Mouse (Mus musculus) hematopoietic stem cell, adult 5-6 weeks (primary cell): ENCODE measurements around the gene Clic6. TPM values are rescaled to one million over a fixed set of nuclear protein-coding genes. Genes with fewer than 3 reads are reported as not detected.

Experiments
- ATAC-seq, 2 experiments: fragments of 125-278 bp in 1 of 2; replicated peaks in 1 of 2; 2 replicates each; pipeline ENCODE4 v1.8.0; 2016 to 2017; ENCODE audit warnings: inconsistent platforms in 2 of 2, mild to moderate bottlenecking in 2 of 2, moderate number of reproducible peaks in 2 of 2, low read depth in 1 of 2, moderate TSS enrichment in 1 of 2; ENCODE audit not compliant: low FRiP score in 2 of 2, poor library complexity in 2 of 2, severe bottlenecking in 2 of 2, insufficient read depth in 1 of 2, low TSS enrichment in 1 of 2
- total RNA-seq: library from RNA; stranded (forward); fragments of 172-1452, 232-1000 nt; gene quantifications from 2 replicates; pipeline ENCODE4 v1.2.3, GENCODE M21; 2017

The Clic6 gene
- 0.50 TPM in 1 of 2 replicates, not detected in the other for total RNA-seq

- ATAC-seq, result no peak
Measured at GRCm38 (mm10) chr16:92485436-92485835, at the start of gene Clic6. Gene Clic6, plus strand, starts transcription at chr16:92485736.

DNA sequence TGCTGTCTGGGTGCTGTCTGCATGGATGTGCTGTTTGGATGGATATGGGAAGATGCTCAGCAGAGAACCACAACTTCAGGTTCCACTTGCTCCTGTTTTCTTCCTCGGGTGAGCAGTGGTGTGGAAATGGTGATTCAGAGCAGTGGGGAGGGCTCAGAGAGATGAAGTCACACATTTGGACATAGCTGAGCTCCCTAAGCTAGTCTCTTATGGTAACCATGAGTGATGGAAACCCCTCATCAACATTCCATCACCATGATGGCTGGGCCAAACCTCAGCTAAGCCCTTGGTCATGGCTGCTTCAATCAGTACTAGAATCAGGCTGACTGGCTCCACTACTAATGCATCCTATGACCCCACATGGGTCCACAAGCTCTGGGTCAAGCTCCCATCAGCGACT lies 45.8 kb upstream of the Clic6 start:
- ATAC-seq, result no peak

GRCm38 (mm10) chr16:92440229-92440628 lies 45.3 kb upstream of the Clic6 start:
- ATAC-seq, result peak; percentile 48 to 70; a peak in 3 of 4 replicates

DNA sequence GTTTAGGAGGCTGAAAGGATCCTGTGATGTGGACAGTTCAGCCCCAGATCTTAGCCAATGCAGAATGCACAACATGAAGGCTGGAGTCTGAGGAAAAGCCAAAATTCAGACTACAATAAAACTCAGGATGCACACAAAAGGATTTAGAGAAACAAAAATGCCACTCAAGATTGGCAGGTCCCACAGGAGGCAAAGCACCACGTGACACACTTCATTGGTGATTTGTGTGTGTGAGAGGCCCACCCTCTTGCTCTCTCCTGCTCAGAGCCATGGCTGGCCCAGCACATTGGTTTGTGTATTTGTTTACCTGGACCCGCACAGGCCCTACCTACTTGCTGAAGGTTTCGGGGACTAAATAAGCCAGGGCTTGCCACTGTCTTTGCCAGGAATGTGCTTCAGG lies 44.3 kb upstream of the Clic6 start:
- no peak for ATAC-seq

- no peak for ATAC-seq
Measured at GRCm38 (mm10) chr16:92442150-92442549, 43.4 kb upstream of the Clic6 start.

DNA sequence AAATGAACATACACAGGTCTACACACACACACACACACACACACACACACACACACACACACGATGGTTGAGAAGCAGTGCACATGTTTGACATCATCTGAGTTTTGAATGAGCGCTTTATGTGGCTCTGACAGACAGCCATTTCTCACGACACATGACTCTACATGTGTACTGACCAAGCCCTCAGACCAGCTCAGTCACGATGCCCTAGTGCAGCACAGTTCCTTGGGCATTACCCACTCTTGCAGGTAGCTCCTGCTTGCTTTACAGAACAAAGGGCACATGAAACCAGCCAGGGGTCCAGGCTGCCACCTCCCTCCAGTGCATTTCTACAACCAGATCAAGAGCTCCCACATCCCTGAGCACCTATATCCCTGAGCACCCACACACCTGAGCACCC lies 42.6 kb upstream of the Clic6 start:
- no peak for ATAC-seq

GRCm38 (mm10) chr16:92443644-92444113 lies 41.9 kb upstream of the Clic6 start:
- ATAC-seq, result peak; percentile 47 to 52; a peak in 3 of 4 replicates

DNA sequence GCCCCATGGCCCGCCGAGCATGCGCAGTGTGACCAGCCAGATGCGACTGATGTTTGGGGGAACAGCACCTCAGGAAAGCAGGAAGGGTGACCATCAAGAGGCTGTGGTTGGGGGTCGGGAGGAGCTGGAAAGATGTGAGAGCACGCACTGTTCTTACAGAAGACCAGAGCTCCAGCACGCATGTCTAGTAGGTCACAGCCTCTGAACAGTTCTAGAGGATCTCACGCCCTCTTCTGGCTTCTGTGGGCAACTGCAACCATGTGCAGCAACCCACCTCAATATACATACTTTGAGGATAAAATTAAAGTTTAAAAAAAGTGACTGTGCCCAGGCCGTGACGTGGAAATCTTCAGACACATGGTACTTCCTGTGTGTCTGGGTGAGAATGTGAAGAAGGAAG lies 40.2 kb upstream of the Clic6 start:
- no peak for ATAC-seq

DNA sequence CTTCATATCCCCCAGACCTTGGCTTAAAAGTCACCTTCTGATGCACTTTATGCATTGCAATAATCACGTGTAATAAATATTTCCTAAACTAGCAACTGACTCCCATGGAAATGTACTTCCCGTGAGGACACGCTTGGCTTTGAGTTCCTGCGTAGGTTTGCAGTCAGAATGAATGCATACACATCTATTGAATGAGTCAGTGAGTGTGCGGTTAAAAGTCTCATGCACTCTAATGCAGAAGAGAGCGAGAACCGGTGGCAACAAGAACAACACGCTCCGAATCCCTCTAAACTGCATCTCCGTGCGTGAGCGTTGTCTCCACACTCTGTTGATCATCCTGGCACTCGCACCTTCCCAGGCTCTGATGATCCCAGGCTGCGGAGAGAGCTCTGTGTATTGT lies 36.5 kb upstream of the Clic6 start:
- ATAC-seq, result no peak

DNA sequence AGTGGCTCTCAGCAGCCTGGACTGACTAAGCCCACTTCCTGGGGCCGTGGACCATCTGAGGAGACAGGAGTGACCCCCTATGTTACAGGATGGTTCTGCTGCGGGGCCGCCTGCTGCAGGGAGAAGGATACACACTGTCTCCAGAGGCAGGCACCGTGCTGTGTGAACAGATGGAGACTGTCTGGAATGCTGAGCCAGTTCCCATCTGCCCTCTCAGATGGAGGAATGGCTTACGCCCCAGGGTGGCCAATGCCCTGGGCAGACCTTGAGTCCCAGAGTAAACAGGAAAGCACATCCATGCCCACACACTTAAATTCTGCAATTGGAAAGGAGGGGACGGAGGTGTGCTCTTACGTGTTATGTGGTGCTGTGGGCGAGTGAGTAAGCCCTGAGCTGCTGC lies 35.2 kb upstream of the Clic6 start:
- no peak for ATAC-seq

DNA sequence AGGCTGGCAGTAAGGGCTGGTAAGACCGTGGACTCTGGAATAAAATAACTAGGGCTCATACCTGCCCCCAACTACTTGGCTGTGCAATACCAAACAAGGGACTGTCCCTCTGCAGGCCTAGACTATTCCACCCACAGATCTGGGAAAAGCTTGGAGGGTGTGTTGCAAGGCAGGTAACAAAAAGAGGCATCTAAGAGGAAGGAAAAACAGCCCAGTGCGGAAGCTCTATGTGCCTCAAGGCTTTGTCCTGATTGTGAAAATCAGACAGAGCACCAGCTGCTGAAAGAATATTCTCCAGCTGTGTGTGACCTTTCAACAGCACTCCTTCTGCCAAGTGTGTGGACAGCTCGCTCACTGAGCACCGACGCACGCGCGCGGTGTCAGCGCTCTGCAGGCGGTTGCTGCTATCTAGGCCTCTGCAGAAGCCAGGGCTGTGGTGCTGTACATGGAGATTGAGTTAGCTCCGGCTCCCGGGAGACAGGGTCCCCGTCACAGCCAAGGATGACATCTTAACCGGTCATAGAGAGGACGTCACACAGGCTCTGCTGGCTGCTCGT lies 33.9 kb upstream of the Clic6 start:
- ATAC-seq, result no peak

- peak; percentile 34 to 37; a peak in 2 of 4 replicates for ATAC-seq
Measured at GRCm38 (mm10) chr16:92452609-92453008, 32.9 kb upstream of the Clic6 start.

- ATAC-seq, result no peak
Measured at GRCm38 (mm10) chr16:92454002-92454401, 31.5 kb upstream of the Clic6 start.

DNA sequence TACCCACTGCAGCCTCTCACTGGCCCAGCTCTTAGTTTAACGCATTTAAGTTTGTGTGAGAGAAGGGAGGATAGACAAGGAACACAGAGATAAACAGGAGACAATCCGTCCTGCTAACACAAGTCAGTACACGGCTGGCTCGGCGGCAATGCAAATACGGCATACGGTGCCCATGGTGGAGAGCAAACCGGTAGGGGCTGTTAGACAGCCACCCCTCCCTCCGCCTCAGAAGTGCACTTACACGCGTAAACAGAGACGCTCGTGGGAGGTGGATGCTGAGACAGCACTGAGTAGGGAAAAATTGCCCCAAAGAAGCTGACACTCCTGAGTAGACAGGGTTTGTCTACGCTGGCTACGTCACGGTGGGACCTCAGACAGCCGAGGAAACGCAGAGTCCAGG lies 31.0 kb upstream of the Clic6 start:
- ATAC-seq, result no peak

- no peak for ATAC-seq
Measured at GRCm38 (mm10) chr16:92455488-92455887, 30.0 kb upstream of the Clic6 start.

- ATAC-seq, result no peak
Measured at GRCm38 (mm10) chr16:92455969-92456368, 29.6 kb upstream of the Clic6 start.

DNA sequence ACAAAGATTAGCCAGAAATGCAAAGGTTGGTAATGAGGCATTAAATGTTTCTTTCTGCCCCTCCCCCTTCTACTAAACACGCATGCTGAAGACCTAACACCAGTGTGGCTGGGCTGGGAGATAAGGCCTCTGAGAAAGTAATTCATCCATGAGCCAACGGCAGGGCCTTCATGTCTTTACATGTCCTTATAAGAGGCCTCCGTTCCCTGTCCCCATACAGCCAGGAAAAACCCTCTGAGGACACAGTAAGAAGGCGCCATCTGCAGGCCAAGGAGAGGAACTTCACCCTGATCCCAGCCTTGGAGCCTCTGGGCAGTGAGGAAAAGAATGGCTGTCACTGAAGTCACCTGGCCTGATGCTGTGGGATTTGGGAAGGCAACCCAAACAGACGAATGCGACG lies 27.9 kb upstream of the Clic6 start:
- peak; percentile 50 to 86 for ATAC-seq

DNA sequence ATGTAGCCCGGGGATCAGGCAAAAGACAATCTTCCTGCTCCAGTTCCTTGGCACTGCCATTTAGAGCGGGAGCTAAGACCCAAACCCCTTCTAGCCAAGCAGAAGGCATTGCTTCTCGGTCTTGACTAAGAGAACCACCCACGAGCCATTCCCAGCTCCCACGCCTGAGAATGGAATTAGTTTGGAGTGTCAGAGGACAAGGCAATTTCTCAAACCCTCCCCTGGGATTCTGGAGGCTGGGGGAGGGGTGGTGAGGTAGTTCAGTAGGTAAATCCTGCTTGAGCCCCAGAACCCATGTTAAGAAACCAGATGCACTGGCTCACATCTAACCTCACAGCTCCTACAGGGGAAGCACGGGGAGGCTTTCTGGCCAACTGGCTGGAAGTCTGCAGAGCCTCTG lies 24.1 kb upstream of the Clic6 start:
- ATAC-seq, result no peak

DNA sequence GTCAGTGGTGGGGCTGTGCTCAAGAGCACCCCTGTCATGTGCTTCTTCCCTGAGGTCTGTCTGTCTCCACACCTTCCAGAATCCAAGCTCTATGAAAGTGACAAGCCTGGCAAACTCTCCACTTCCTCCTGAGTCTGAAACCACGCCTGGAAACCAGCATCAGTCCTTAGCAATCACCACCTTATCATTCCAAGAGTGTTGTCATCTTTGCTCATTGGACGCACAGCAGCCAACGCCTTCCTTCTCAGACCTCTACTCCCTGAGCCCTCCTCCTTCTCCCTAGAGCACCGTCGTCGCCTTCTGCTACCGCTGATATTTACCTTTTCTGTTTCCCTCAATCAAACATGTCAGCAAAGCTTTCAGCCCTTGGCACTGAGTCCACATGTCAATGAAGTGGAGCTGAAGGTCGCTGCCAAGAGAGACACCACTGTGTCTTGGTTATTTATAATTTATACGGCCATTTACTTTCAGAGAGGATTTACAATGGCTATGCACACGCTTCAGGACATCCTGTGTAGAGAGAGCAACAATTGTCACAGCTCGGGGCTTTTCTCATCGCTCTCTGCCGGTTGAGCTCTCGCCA lies 21.1 kb upstream of the Clic6 start:
- no peak for ATAC-seq
